17 mouse cellular contexts compared by ENCODE assay signal in the genomic region with DNA sequence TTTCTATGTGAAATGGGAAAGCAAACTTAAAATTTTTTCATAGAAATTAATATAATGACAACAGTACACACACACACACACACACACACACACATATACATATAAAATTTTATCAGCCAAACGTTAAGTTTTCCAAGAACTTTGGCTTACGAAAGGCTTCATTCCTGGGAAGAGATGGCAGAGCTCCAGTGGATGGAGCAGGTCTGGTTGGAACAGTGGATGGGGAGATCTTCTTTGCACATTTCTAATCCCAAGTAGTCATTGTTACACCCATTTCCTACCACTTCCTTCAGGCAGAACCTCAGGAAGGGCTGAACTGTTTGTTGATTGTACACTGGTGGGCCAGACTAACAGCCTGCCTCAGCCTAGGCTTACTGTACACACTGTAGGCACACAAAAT.
"Had no signal": no experiment of that assay in that cellular context is flagged by ENCODE, and none has a peak within 500 bp of the region (broad histone marks: within the 10 kb centered on the region; RNA-seq: fewer than 3 reads in every experiment).

No protein-coding gene starts in this region.

- H3K9me3 ChIP-seq: limb, embryonic 12.5 days; midbrain, embryonic 12.5 days; neural tube, embryonic 13.5 days had no signal

- ATAC-seq: inflammation-experienced regulatory T-cells, adult 6 months; intestine, postnatal 0 days; midbrain, embryonic 16.5 days had no signal

- DNase-seq: kidney, adult 9 months; kidney, postnatal 10 days; kidney, postnatal 4 days; lung, postnatal 10 days; lung, postnatal 4 days; retina, postnatal 1 day; right cerebral cortex, postnatal 4 days; spleen, adult 18-20 months; thymus, postnatal 36 days had no signal

- H3K9ac ChIP-seq: limb, embryonic 12.5 days; liver, embryonic 14.5 days; midbrain, embryonic 12.5 days; neural tube, embryonic 13.5 days had no signal

- H3K27me3 ChIP-seq: limb, embryonic 12.5 days; midbrain, embryonic 12.5 days; neural tube, embryonic 13.5 days had no signal

- H3K36me3 ChIP-seq: midbrain, embryonic 12.5 days had no signal

- H3K4me2 ChIP-seq: limb, embryonic 12.5 days; midbrain, embryonic 12.5 days; neural tube, embryonic 13.5 days had no signal

- H3K27ac ChIP-seq: layer of hippocampus, adult 2 months; limb, embryonic 12.5 days; liver, embryonic 14.5 days; midbrain, embryonic 12.5 days; neural tube, embryonic 13.5 days had no signal

- H3K4me3 ChIP-seq: layer of hippocampus, adult 2 months; limb, embryonic 12.5 days; midbrain, embryonic 12.5 days; neural tube, embryonic 13.5 days had no signal
